Mouse (Mus musculus): ENCODE results near the gene Ybx1.
"Not testable (repeated sequence)": the region's sequence is repeated elsewhere in the genome, so short reads cannot be mapped to it uniquely, and the experiment has no call there.

The Ybx1 gene

DNA sequence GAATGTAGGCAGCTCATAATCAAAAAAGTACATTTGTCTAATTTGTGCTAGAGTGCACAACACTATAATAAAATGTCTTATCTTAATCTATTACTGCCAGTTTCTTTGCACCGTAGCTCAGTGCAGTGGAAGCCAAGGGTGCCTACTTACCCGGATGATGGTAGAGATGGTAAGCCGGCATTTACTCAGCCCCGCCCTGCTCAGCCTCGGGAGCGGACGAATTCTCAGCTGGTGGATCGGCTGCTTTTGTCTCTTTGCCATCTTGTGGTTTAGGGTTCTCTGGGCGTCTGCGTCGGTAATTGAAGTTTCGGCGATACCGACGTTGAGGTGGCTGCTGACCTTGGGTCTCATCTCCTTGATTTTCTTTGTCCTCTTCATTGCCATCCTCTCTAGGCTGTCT, 15.6 kb downstream of the Ybx1 start:
- in situ Hi-C loops (cut with MboI; ENCODE audit: low pct_unique_long_range_greater_than_20kb in 1 of 2, low sequenced_read_pairs in 2 of 2, unreplicated experiment in 1 of 2) = not testable (repeated sequence)

GRCm38 (mm10) chr4:119275726-119276125, 18.7 kb downstream of the Ybx1 start:
- in situ Hi-C loops (cut with MboI; ENCODE audit: low pct_unique_long_range_greater_than_20kb in 1 of 2, low sequenced_read_pairs in 2 of 2, unreplicated experiment in 1 of 2) = no loop called here

- in situ Hi-C loops (cut with MboI; ENCODE audit: low pct_unique_long_range_greater_than_20kb in 1 of 2, low sequenced_read_pairs in 2 of 2, unreplicated experiment in 1 of 2) = no loop called here
Observed at GRCm38 (mm10) chr4:119275226-119275625, 19.2 kb downstream of the Ybx1 start.

- in situ Hi-C loops (cut with MboI; ENCODE audit: low pct_unique_long_range_greater_than_20kb in 1 of 2, low sequenced_read_pairs in 2 of 2, unreplicated experiment in 1 of 2) = no loop called here
Observed at GRCm38 (mm10) chr4:119274627-119275026, 19.8 kb downstream of the Ybx1 start.

DNA sequence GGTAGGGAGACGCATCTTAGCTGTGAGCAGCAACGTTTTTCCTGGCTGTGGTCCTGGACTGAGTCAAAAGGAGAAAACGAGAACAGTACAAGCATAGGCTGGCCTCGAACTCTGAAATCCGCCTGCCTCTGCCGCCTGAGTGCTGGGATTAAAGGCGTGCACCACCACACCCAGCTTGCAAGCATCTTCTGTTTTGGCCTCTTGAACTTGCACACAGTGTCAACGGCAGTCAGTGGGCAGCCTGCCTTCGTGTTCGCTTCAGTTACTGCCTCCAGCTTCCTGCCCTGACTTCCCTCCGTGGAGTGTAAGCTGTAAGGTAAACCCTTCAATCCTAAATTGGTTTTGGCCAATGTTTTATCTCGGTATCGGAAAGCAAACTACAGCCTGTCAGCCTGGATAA, 27.8 kb downstream of the Ybx1 start:
- in situ Hi-C loops (cut with MboI; ENCODE audit: low pct_unique_long_range_greater_than_20kb in 1 of 2, low sequenced_read_pairs in 2 of 2, unreplicated experiment in 1 of 2) = no loop called here

GRCm38 (mm10) chr4:119263459-119263858, 30.9 kb downstream of the Ybx1 start:
- in situ Hi-C loops (cut with MboI; ENCODE audit: low pct_unique_long_range_greater_than_20kb in 1 of 2, low sequenced_read_pairs in 2 of 2, unreplicated experiment in 1 of 2) = no loop called here

DNA sequence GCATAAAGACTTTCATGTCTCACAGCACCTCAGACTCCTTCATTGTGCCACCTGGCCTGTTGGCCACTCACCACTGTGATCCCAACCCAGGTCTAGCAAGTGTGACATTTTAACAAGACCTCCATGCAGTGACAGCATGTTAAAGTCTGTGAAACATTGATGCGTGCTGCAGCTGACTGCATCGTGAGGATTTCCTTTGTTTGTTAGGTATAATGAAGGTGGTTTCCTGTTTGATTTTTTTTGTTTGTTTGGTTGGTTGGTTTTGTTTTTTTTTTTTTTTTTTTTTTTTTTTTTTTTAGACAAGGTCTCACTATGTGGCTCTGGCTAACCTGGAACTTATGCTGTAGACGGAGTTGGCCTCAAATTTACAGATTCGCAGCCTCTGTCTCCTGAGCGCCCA, 31.9 kb downstream of the Ybx1 start:
- in situ Hi-C loops (cut with MboI; ENCODE audit: low pct_unique_long_range_greater_than_20kb in 1 of 2, low sequenced_read_pairs in 2 of 2, unreplicated experiment in 1 of 2) = no loop called here

- in situ Hi-C loops (cut with MboI; ENCODE audit: low pct_unique_long_range_greater_than_20kb in 1 of 2, low sequenced_read_pairs in 2 of 2, unreplicated experiment in 1 of 2) = no loop called here
Observed at GRCm38 (mm10) chr4:119261087-119261713, 33.2 kb downstream of the Ybx1 start.

DNA sequence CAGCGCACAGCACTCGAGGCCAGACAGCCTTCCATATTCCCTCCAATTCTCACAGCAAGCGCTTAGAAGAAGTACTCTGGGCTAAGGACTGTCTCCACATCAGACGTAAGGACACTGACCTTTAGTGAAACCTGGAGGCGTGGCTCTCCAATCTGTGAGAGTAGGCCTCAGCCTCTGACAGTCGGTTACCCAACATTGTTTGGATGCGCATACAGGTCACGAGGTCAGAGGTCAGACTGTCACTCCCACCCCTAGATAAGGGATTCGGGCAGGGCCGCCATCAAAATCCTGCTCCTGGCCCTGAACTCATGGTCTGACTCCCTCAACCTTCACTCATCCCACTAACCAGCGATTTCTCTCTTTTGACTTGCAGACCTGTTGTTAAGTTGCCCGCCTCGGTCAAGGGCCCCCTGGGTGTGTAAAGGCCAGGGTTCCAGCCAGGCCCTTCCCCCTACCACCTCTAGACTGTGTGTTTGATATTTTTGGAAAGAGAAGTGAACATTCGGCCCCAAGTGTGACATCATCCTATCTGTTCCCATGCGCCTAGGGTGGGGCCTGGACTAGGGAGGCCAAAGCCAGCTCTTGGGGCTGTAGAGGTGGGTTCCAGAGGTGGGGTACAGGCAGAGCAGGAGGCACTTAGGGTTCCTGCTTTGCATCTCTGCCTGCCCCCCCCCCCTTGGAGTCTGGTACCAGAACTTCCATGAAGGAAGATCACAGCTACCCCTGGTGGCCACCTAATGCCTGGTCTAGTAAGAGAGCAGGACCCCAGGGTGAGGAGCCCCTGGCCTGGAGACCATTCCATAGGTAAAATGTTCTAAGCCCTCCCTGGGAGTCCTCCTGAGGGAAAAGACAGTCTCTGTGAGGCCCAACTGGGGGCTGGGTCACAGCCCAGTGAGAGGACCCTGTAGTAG, 34.8 kb downstream of the Ybx1 start:
- in situ Hi-C loops (cut with MboI; ENCODE audit: low pct_unique_long_range_greater_than_20kb in 1 of 2, low sequenced_read_pairs in 2 of 2, unreplicated experiment in 1 of 2) = no loop called here

DNA sequence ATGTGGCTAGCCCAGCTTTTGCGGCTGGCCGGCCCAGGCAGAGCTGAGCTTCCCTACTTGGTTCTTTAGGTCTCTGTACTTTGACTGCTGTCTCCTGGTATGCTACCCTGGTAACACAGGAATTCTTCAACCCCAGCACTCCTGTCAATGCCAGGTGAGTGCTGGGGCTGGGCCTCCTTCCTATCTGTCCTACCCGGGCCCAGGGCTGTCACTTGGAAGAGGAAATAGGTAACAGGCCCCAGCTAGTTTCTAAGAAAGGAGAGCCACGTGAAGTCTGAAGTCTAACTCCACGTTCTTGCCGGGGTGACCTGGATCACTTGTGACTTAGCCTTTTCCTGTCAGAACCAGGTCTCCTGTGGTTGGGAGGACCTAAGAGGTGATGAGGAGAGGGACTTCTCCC, 37.3 kb downstream of the Ybx1 start:
- in situ Hi-C loops (cut with MboI; ENCODE audit: low pct_unique_long_range_greater_than_20kb in 1 of 2, low sequenced_read_pairs in 2 of 2, unreplicated experiment in 1 of 2) = no loop called here

- in situ Hi-C loops (cut with MboI; ENCODE audit: low pct_unique_long_range_greater_than_20kb in 1 of 2, low sequenced_read_pairs in 2 of 2, unreplicated experiment in 1 of 2) = no loop called here
Observed at GRCm38 (mm10) chr4:119255351-119255750, 39.1 kb downstream of the Ybx1 start, which contains the start of gene Cldn19. Gene Cldn19 (plus strand): TSS chr4:119255414.

- in situ Hi-C loops (cut with MboI; ENCODE audit: low pct_unique_long_range_greater_than_20kb in 1 of 2, low sequenced_read_pairs in 2 of 2, unreplicated experiment in 1 of 2) = no loop called here
Observed at GRCm38 (mm10) chr4:119254012-119254618, 40.3 kb downstream of the Ybx1 start.

GRCm38 (mm10) chr4:119252025-119252808, 42.2 kb downstream of the Ybx1 start:
- in situ Hi-C loops (cut with MboI; ENCODE audit: low pct_unique_long_range_greater_than_20kb in 1 of 2, low sequenced_read_pairs in 2 of 2, unreplicated experiment in 1 of 2) = no loop called here

DNA sequence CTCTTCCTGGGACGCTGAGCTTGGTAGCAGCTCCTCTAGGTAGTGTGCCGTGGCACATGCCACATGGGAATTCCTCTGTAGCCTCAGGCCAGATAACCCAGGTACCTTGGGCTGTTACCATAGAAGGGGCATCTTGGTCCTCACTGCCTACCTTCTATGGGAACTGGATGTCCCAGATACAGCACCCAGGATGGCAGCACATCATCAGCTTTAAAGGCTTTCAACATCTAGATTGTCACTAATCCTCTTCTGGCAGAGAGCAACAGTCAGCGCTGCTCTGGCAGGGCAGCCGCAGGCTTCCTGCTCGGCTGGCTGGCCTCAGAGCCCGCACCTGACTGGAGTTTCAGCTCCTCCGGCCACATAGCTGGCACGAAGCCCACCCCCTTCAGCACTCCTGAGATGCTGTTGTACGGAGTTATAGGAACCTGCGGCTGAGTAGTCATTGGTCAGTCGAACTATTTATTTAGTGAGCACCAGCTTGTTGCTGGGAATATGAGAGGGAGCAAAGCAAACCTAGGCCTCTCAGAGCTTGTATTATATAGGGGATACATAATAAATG, 45.9 kb downstream of the Ybx1 start:
- in situ Hi-C loops (cut with MboI; ENCODE audit: low pct_unique_long_range_greater_than_20kb in 1 of 2, low sequenced_read_pairs in 2 of 2, unreplicated experiment in 1 of 2) = loop anchor here in 1 of 2 experiments (5.0 kb wide), 1 partner anchor 94 kb away; no protein-coding TSS in a partner anchor

DNA sequence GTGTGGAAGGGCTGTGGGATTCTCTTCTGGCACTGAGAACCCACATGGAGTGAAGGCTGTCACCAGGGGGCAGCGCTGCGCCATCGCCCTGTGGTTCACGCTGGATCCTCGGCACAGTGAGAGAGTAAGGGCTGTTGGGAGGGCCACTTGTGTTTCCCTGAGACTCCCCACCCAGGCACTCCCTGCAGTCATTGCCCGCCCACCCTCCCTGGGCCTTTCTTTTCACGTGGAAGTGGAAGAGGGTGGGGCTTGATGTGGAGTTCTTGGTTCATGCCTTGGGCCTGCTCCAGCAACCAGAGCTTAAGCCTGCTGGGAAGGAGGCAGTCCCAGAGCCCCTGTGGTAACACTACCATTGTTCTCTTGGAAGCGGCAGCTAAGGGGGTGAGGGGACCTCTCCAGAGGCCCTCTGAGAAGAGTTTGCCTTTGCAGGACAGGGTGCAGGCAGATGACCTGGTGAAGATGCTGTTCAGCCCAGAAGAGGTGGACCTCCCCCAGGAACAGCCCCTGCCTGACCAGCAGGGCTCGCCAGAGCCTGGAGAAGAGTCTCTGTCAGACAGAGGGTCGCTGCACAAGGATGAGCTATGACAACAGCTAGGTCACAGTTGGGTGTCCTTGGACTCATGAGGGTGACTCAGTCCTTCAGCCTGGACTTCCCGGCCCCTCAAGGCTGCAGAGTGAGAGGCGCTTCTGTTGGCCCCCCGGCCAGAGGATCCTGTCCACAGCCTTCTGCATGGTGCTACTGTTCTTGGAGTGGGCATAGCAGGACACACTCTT, 46.8 kb downstream of the Ybx1 start:
- in situ Hi-C loops (cut with MboI; ENCODE audit: low pct_unique_long_range_greater_than_20kb in 1 of 2, low sequenced_read_pairs in 2 of 2, unreplicated experiment in 1 of 2) = loop anchor here in 1 of 2 experiments (5.0 kb wide), 1 partner anchor 95 kb away; no protein-coding TSS in a partner anchor

DNA sequence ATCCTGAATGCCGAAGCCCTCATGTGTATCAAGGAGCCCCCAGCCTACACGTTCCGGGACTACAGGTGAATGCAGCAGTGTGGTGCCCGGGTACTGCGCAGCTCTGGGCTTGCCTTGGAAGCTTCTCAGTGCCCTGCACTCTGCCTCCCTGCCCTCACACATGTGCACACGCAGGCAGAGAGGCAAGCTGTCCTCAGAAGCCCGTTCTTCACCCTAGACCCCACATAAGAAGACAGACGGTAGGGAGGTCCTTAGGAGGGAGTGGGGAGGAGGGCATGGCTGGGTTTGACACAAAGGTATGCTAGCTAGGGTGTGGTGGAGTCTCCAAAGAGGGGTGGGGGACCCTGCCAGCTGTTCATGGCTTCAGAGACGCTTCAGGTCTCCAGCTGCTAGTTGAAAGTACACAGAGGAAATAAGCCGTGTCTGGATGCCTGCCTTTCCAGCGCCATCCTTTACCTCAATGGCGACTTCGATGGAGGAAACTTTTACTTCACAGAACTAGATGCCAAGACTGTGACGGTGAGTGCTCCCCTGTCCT, 47.6 kb downstream of the Ybx1 start:
- in situ Hi-C loops (cut with MboI; ENCODE audit: low pct_unique_long_range_greater_than_20kb in 1 of 2, low sequenced_read_pairs in 2 of 2, unreplicated experiment in 1 of 2) = loop anchor here in 1 of 2 experiments (5.0 kb wide), 1 partner anchor 96 kb away; no protein-coding TSS in a partner anchor

- in situ Hi-C loops (cut with MboI; ENCODE audit: low pct_unique_long_range_greater_than_20kb in 1 of 2, low sequenced_read_pairs in 2 of 2, unreplicated experiment in 1 of 2) = loop anchor here in 1 of 2 experiments (5.0 kb wide), 1 partner anchor 96 kb away; no protein-coding TSS in a partner anchor
Observed at GRCm38 (mm10) chr4:119245961-119246360, 48.4 kb downstream of the Ybx1 start.

Measured in mouse embryonic stem cell (cell line).